Mouse (Mus musculus): Measurements from ENCODE around the gene Tmem201.

The Tmem201 gene

GRCm38 (mm10) chr4:149721163-149721562 lies 16.7 kb downstream of the Tmem201 start:
- no peak for DNase-seq (ENCODE audit: low spot score)

- no peak for DNase-seq (ENCODE audit: low spot score)
Observed at GRCm38 (mm10) chr4:149719686-149720085, 18.2 kb downstream of the Tmem201 start.

DNA sequence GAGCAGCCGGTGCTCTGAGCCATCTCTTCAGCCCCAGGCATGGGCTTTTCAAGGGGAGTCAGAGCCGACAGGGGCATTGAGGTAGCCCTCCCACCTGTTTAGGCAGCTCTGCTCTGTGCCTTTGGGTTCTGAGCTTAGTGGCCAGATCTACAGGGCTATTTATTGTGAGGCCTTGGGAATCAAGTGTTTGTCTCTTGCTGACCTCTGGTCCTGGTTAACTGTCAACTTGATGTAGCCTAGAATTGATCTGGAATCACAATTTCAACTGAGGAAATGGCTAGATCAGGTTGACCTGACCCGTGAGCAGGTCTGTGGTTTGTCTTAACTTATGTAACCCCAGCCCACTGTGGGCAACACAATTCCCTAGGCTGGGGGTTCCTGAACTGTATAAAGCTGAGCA lies 23.3 kb downstream of the Tmem201 start:
- no peak for DNase-seq (ENCODE audit: low spot score)

DNA sequence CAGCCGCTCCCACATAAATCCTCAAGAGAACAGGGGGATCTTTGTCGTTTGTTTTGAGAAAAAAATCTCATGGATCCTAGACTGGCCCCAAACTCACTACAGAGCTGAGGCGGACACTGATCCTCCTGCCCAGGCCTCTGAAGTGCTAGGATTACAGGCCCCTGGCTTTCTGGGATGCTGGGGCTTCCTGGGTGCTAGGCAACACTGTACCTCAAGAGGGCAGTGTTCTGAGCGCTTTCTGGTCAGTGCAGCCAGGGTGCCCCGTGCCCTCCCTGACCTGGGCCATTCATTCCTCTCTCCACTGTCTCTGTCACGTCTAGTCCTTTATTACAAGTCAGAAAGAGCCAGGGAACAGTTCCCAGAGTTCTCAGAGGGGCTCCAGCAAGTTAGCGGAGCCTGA lies 25.9 kb downstream of the Tmem201 start:
- no peak for DNase-seq (ENCODE audit: low spot score)

DNA sequence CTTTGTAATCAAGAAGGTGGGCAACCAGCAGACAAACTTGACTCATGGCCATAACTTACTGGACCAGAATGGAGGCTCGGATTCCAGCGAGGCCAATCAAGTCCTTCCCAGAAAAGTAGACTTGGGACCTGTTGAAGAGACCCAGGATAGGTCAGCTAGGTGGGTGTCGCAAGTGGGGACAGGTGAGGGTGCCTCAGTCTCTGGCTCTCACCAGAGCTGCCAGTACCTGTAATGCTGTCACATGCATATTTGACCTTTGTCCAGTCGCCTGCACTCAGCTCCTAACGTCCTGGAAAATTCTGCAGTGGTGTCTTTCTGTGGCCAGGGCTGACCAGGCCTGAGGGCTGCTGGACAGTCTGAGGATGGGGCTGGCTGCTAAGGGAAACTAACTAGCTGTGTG lies 26.4 kb downstream of the Tmem201 start:
- DNase-seq (ENCODE audit: low spot score), result no peak

GRCm38 (mm10) chr4:149710510-149710909 lies 27.3 kb downstream of the Tmem201 start:
- DNase-seq (ENCODE audit: low spot score), result peak; percentile 78

DNA sequence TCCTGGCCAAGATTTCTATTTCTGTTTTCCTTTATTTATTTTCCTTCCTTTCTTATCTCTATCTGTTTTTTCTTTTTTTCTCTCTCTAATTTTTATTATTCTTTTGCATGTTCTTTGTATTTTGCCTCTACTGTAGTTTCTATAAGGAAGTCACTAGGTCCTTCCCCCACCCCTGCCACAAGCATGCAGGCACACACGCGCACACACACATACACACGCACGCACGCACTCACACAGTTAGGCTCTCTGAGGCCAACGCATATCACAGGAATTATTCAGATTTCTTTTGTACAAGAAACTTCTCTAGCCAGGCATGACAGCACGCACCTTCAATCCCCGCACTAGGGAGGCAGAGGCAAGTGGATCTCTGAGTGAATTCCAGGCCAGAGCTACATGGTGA lies 31.9 kb downstream of the Tmem201 start:
- DNase-seq (ENCODE audit: low spot score), result no peak

DNA sequence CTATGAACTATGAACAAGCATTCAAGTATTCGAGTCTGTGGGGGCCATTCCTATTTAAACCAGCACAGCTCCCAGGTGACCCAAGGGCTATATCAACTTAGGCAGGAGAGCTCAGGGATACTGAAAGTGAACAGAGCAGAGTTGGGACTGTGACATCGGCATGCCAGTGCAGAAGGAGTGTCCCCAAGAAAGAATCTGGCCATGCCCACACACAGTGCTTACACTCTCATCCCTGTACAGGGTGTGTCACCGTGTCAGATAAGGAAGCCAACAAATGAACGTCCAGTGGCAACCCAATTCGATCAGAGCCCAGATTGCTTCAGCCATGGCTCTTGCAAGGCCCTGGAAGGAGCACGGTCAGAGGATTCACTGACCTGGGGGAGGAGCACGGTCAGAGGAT lies 32.5 kb downstream of the Tmem201 start:
- no peak for DNase-seq (ENCODE audit: low spot score)

- no peak for DNase-seq (ENCODE audit: low spot score)
Observed at GRCm38 (mm10) chr4:149702210-149702979, 35.4 kb downstream of the Tmem201 start, which contains the start of gene Pik3cd. Pik3cd (minus strand) TSS chr4:149702571.

DNA sequence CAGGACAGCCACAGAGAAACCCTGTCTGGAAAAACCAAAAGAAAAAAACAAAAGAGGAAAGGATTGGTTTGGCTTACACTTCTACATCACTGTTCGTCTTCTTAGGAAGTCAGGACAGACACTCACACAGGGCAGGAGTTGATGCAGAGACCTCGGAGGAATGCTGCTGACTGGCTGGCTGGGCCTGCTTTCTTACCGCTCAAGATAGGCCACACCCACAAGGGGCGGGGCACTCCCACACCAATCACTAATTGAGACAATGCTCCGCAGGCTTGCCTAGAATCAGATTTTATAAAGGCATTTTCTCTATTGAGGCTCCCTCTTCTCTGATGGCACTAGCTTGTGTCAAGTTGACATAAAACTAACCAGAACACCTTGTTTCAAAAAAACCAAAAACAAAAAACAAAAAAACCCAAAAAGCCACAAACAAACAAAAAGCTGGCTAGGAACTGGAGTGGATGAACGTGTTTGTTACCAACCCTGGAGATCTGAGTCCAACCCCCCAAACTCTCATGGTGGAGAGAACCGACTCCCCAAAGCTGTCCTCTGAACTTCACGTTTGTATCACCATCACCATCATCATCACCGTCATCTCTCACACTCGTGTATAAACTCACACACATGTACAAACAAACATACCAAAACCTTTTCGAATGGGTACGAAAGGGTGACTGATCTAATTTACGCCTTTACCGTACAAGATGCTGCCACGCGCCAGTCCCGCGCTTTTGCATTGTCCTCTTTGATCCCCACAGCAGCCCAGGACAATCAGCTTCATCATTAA lies 36.2 kb downstream of the Tmem201 start:
- no peak for DNase-seq (ENCODE audit: low spot score)

DNA sequence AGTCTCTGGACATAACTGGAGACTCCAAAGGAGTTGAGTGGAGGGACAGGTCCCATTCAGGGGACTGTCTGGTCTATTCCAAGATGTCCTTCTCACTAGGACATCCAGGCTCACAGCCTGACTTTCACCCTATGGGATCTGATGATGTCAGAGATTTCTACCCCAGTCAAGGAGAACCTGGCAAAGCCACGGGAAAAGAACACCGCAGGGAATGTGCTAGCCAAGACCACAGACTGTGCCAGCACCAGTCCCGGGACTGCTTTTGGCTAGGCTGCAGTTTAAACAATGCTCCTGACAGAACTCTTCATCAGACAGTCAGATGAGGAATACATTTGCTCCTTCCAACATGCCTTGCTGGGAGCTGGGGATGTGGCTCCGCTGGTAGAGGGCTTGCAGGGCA lies 37.9 kb downstream of the Tmem201 start:
- DNase-seq (ENCODE audit: low spot score), result no peak

DNA sequence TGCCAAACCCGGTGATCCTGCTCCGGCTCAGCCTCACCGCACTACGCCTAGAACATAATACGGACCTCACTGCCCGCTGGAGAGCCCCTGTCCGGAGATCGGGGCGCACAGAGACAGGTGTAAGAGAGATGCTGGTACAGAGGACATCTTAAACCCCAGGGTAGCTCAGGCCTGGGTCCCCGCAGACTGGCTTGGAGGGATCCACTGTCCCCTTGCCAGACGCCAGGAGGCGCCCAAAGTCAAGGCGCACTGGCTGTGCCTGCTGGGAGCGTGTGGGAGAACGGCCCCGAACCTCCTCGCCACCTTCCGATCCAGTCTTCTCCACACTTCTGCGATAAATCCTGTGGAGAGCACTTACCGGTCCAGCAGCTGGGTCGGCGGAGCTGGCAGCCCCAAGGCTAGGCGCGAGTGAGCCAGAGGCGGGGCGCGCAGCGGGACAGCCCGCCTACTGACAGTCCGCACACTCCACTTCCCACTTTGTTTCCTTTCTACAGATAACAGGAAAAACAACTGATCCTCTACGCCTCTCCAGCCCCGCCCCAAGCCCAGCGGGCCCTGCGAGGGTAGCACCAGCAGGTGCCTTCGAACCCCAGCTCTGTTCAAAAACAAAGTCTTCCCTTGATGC lies 39.5 kb downstream of the Tmem201 start:
- DNase-seq (ENCODE audit: low spot score), result peak; percentile 67

DNA sequence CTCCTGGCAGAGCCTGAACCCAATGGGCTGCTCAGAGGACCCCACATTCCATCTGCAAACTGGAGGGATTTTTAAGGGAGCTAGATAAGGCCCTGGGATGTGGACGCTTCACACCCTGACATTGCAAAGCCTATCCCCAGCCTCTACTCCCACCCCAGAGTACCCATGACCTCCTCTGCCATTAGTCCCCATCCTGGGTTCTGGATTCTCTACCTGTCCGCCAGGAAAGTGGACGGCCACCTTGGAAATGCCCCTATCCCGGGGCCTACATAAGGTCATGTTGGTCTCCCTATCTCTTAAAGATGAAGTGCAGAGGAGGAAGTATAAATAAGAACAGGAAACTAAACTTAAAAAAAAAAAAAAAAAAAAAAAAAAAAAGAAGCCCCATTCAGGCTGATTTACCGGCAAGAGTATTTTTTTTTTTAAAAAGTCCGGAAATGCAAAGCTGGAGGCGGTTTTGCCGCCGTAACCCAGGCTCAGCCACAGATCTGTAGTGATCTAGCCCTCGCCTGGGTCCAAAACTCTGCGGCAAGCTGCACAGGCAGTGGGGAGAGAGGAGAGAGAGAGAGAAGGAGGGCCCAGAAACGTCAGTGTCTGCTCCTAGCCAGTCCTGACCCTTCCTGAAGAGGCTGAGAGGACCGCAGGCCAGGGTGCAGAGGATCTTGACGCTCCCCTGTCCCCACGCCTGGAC lies 40.2 kb downstream of the Tmem201 start:
- peak; percentile 31 for DNase-seq (ENCODE audit: low spot score)

DNA sequence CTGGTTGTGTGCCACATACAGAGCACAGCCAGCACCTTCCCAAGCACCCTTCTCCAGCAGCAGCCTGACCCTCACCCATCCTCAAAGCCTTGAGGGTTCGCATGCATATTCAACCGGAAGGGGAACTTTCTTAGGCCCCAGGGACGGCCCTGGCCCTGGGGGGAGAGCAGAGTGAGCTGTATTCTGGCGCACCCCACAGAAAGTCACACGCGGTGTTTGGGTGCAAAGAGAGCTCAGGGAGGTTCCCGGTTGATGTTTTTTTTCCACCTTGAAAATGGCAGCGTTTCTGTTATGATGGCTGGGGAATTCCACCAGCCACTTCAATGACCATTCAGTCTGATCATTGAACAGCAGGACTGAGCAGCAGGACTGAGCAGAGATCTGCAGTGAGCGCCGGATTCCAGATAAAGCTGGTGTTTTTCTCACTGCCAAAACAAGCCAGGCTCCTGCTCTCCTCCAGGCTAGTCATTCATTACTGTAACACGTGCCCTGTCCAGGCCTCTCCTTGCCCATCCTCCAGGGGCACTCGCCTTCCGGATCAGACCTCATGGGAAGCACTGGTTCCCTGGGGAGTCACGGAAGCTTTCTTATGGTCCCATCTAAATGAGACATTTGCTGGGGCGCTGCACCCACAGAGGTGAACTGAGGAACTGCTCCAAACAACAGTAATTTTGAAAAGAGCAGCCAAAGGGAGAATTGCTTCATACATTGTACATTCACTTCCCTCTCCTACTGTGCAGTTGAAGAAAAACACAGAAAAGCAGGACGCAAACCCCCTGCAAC lies 41.5 kb downstream of the Tmem201 start:
- DNase-seq (ENCODE audit: low spot score), result peak; percentile 84

DNA sequence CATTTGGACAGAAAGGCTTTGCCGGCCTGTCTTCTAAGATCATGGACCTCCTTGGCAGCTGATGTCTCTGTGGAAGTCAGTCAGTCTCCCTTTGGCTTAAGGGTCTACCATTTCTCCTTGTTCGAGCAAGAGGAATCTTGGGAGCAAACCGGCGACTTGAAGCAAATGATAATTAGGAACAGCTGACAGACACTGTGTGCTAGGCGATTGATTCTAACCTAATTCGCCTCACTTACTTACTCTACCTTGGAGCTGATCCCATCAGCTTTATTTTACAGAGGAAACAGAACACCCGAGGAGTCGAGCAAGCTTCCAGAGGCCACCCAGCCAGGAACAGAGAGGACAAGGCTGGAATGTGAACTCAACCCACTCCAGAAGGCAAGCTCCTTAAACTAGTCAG lies 46.5 kb downstream of the Tmem201 start:
- DNase-seq (ENCODE audit: low spot score), result no peak

GRCm38 (mm10) chr4:149690828-149691280 lies 47.0 kb downstream of the Tmem201 start:
- DNase-seq (ENCODE audit: low spot score), result no peak

GRCm38 (mm10) chr4:149689822-149690700 lies 47.8 kb downstream of the Tmem201 start:
- DNase-seq (ENCODE audit: low spot score), result no peak

DNA sequence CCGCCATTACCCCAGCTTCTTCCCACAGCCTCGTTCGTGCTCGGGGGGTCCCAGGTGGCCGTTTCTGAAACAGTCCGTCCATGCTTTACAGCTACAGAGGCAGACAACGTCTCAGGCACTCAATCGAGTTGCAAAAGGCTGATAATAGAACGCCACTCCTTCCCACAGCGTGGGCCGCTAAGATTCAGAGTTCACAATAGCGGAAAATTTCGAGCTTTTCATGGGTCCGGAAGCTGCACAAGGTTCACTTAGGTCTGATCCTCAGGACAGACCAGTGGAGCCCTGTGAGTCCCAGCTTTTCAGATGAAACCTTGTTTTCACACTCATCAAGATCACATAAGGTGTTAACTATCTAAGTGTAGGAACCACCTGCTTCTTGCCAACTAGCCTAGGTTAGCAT lies 49.0 kb downstream of the Tmem201 start:
- no peak for DNase-seq (ENCODE audit: low spot score)

DNA sequence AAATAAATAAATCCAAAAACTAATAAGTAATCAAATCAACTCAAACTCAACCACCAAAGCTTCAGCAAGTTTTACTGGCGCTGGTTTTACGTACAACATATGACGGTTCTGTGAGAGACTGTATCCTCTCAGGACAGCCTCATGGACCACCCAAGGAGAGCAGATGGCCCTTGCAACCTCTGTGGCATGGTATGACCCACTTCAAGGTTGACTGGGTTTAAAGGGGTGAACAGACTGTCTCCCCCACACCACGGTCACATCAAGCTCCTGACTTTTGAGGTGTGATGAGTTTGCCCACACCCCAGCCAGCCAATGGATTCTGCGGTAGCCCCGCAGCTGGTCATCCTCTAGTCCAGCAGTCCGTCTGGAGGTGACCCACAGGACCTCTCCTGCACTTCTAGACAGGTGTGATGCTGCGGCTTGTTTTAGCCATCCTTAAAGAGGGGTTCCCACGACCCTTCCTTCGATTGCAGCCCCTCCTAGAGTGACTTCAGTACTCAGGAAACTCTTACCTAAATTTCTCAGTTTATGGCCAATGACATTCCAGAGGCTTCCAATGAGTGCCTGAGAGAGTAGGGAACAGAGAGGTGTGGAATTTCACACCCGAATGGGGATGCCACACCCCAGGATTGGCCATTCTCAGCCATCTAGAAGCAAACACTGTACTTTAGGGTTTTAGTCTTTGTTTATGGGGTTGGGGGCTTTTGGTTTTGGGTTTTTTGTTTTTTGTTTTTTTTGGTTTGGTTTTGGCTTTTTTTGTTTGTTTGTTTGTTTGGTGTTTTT lies 52.8 kb downstream of the Tmem201 start:
- DNase-seq (ENCODE audit: low spot score), result no peak

DNA sequence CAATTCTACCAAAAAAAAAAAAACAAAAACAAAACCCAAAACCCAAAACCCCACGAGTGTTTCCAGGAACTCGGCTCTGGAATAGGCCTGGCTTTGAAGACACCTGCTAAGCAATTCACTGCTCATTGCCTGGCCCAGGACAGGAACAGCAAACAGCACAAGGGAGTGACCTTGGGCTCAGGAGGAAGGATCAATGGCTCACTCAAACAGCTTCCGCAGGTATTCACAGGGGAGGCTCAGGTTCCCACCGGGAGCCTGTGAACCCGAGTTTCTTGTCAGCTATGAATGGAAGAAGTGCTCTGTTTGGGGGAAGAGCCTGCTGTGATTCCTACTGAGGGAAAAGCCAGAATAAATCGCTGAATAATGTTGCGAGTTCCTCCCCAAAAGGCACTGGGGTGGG lies 54.0 kb downstream of the Tmem201 start:
- no peak for DNase-seq (ENCODE audit: low spot score)
